Mouse (Mus musculus) bone marrow macrophage, adult 2 months (primary cell): Measurements from ENCODE around the gene Alyref.

ENCODE experiments used
- CTCF ChIP-seq: IDR thresholded peaks from 2 replicates; pipeline ENCODE4 v1.5.1; 2012; ENCODE audit warnings: low read depth, mild to moderate bottlenecking, low read length, moderate library complexity
- POLR2A ChIP-seq: IDR thresholded peaks from 2 replicates; pipeline ENCODE4 v1.6.1; 2012; ENCODE audit warnings: mild to moderate bottlenecking, low read depth, low read length, borderline replicate concordance

- TF ChIP-seq POLR2A (no peak), CTCF (no peak)
These were observed 31.2 kb upstream of the Alyref start for GRCm38 (mm10) chr11:120629341-120629730.
